Mouse (Mus musculus): Measurements from ENCODE around the gene Ramp2.

- TF ChIP-seq GATA1 (IDR thresholded peaks at IDR 0.05; ENCODE audit: borderline replicate concordance, low read length) (no peak), FLI1 (IDR thresholded peaks at IDR 0.05; ENCODE audit: low read length) (no peak)
Observed at GRCm38 (mm10) chr11:101278223-101279192, 32.7 kb downstream of the Ramp2 start, which contains the start of the genes Cntd1 and Coa3.

Measured in megakaryocyte, embryonic 14.5 days (primary cell).